Mouse (Mus musculus): ENCODE data around the gene Eif4ebp2. TPM values are rescaled to one million over a fixed set of nuclear protein-coding genes. Genes with fewer than 3 reads are reported as not detected.
A peak's percentile ranks its signal among the peaks of the same experiment; 100 is the strongest.

The Eif4ebp2 gene
- 100 to 1,000 TPM; 100 to 110 TPM for total RNA-seq (2021)
- long read RNA-seq, experiment 1, full-length matches to known transcripts = 3 of 22 reads
- long read RNA-seq, experiment 1, partial matches to known transcripts = 0 of 22 reads
- long read RNA-seq, experiment 1, other reads (novel, unspliced or antisense) = 19 of 22 reads
- long read RNA-seq, experiment 2, partial matches to known transcripts = 0 of 6 reads
- long read RNA-seq, experiment 2, other reads (novel, unspliced or antisense) = 6 of 6 reads

DNA sequence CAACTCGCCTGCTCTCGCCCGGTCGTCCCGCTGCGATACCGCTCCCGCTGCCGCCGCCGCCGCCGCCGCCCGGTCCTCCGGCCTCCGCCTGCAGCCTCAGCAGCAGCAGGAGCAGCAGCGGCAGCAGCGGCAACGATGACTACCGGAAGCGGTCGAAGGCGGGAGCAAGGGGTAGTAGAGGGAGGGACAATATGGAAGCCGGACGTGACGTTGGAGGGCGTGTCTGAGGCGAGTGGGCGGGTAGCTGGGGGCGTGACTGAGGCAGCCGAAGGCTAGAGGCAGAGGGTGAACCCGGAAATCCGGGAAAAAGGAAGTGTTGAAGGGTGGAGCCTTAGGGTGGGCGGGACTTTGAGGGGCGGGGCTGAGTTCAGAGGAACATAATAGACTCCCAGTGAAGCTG is at the start of gene Eif4ebp2:
TSS of gene Eif4ebp2 (minus strand) at position 17 of the 400 bp plus-strand sequence.
- peak; percentile 98 to 99 for DNase-seq

- no peak for DNase-seq
Measured at GRCm38 (mm10) chr10:61500756-61501155, 48.3 kb upstream of the Eif4ebp2 start.

GRCm38 (mm10) chr10:61499505-61500466 is 47.3 kb upstream of the Eif4ebp2 start:
- DNase-seq = peak in 1 of 2 experiments; percentile 32

DNA sequence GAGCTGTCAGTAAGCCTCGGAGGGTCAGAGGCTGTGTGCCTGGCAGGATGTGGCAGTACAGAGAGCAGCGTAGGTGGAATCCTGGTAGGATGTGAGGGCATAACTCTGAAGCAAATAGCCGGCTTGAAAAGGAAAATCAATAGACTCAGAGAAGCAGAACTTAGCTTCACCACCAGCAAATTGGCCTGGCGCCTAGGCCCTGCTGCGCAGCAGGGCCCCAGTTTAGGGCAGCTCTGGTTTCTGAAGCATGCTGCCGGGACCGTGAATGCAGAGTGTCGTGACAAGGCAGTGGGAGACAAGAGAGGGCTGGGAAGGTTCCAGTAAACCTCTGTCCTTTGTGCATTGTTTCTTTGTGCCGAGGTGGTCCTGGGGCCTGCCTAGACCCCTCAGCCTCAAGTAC is 43.8 kb upstream of the Eif4ebp2 start:
- DNase-seq = no peak

DNA sequence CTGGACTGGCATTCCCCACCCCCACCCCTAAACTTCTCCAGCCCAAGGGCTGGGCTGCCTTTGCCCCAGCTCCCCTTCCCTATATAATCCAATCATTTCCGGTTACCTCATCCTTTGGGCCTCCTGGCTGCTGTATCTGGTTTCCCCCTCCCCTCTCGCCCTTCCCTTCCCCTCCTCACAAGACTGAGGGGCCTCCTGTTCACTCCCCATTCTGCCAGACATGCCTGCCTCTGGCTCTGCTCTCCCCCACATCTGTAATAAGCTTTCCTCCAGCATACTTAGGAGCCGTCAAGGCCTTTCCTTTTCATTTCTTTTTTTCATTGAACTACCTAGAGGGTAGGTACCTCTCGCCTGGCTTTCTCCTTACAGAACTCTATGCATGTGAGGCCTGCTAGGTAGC is 43.0 kb upstream of the Eif4ebp2 start:
- DNase-seq = no peak

- DNase-seq = peak; percentile 87 to 89
Measured at GRCm38 (mm10) chr10:61492040-61492439, 39.6 kb upstream of the Eif4ebp2 start.

DNA sequence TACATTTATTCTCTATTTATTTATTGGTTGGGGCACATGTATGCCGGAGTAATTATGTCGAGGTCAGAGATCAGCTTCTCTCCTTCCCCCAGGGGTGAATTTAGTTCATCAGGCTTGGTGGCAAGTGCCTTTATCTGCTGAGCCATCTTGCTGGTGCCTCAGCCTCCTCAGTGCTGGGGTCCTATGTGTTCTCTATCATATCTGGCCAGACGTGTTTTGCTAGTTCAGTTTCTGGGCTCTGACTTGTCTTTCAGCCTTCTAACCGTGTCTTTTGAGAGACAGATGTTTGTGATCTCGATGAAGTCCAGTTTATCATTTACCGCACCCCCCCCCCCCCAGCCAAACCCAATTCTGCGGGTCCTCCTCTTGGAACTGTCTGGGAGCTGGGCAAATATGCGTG is 39.1 kb upstream of the Eif4ebp2 start:
- DNase-seq = no peak

DNA sequence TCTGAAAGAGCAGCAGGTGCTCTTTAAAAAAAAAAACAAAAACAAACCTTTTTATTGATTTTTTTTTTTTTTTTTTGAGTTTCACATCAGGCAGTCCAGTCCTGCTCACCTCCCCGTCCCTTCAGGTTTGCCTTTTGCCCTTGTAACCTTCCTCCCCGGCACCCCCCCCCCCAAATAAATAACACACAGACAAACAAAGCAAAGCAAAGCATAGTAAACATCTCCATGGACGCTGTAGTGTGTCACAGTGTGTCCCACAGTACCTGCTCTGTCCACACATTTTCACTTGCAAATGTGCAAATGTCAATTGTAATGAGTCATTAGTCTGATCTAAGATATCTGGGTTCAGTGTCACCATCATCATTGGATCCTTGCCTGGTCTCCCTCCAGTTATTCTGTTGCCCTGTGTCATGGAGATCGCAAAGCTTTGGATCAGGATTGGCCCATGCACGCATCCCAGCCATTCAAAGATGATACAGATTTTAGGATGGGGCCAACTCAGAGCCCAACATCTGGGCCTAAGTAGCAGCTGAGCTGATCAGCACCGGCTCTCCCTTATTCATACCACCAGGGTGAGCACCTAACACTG is 36.2 kb upstream of the Eif4ebp2 start:
- DNase-seq = peak; percentile 29 to 38

DNA sequence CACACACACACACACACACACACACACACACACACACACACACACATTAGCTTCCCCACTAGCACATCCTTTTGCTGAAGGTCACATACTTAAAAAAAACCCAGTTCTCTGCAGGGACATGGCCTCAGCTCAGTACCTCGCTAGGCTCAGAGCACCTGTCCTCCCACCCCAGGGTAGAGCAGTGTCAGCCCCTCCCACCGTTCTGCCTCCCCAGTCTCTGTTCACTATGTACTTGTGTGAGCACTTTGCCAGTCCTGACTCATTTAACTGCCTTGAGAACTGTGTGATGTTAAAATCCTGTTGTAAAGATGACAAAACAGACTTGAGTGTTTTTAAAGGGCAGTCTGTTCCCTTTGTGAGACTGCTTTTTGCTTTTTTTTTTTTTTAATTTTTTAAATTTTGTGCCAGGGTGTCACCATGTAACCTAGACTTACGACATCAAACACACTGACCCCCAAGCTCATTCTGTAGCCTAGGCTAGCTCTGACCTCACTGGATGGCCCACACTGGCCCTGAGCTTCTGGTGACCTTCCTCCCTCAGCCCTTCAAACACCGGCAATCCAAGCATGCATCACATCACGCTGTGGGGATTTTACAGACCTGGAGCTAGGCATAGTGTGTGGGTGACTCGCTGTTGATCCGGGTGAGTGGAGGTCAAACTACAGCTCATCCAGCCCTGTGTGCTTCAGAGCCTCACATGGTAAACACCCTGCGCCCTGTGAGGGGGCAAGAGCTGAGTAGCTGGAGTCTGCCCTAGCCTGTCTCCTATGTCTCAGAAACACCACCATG is 34.3 kb upstream of the Eif4ebp2 start:
- DNase-seq = peak; percentile 63 to 75

GRCm38 (mm10) chr10:61484801-61485200 is 32.3 kb upstream of the Eif4ebp2 start:
- peak; percentile 43 to 45 for DNase-seq

DNA sequence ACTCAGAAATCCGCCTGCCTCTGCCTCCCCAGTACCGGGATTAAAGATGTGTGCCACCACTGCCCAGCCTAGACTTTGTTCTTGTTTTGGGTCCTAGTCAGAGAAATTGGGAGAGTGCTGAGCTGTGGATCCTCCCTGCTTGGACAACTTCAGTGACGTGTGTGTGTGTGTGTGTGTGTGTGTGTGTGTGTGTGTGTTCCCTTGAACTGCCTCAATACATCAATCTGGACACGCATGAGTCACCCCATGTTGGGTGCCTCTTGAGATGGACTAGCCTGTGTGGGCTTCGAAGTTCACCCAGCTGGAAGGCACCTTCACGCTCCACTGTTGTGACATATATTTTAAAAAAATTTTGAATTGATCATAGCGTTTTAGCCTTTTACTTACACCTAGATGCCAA is 30.3 kb upstream of the Eif4ebp2 start:
- peak; percentile 68 to 71 for DNase-seq

- DNase-seq = no peak
Measured at GRCm38 (mm10) chr10:61480488-61480887, 28.0 kb upstream of the Eif4ebp2 start.

GRCm38 (mm10) chr10:61479927-61480326 is 27.5 kb upstream of the Eif4ebp2 start:
- no peak for DNase-seq

DNA sequence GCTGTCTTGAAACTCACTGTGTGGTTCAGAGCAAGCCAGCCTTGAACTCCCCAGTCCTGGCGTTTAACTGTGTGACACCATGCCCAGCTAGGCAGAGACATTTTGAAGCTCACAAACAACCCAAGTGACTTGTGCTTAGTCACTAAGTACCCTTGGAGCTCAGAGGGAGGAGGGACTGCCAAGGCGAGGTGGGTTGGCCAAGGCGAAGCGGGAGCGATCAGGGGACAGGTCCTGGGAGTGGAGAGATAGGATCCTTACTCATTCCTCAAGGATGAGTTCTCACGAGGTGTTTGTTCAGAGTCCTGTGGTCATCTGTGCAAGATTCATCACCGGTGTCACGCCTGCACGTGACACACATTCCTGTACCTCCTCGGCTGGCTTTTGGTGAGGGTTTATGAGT is 27.0 kb upstream of the Eif4ebp2 start:
- DNase-seq = peak; percentile 60 to 71

DNA sequence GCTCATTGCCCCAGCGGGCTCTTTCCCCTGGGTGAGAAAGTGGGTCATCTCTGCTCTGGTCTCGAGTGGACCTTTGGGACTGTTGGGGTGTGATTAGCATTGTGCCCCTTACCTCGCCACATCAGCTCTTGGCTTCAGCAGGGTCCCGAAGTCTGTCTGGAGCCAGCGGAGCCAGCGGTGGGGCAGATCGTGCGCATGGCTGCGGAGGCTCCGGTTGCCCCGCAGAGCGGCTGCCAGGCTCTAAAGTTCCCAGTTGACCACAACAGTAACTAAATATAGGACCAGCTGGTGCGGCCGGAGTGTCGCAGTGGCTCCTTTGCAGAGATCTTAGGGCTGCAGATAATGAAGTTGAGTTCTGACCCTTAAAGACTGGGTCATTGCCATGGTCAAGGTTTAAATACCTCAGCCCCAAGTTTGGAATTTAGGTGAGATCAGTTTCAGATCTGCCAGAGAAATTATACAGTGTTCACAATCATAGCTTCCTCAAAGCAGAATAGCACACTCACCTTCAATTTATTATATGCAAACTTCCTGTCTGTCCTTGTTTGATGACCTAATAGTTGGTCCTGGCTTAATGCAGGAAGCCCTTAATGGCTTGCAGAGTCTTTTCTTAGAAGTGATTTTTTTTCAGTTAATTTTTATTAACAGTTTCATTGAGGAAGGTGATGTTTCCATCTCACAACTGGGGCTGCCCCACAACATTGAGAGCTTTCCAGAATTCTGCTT is 24.1 kb upstream of the Eif4ebp2 start:
- DNase-seq = peak in 1 of 2 experiments; percentile 20

DNA sequence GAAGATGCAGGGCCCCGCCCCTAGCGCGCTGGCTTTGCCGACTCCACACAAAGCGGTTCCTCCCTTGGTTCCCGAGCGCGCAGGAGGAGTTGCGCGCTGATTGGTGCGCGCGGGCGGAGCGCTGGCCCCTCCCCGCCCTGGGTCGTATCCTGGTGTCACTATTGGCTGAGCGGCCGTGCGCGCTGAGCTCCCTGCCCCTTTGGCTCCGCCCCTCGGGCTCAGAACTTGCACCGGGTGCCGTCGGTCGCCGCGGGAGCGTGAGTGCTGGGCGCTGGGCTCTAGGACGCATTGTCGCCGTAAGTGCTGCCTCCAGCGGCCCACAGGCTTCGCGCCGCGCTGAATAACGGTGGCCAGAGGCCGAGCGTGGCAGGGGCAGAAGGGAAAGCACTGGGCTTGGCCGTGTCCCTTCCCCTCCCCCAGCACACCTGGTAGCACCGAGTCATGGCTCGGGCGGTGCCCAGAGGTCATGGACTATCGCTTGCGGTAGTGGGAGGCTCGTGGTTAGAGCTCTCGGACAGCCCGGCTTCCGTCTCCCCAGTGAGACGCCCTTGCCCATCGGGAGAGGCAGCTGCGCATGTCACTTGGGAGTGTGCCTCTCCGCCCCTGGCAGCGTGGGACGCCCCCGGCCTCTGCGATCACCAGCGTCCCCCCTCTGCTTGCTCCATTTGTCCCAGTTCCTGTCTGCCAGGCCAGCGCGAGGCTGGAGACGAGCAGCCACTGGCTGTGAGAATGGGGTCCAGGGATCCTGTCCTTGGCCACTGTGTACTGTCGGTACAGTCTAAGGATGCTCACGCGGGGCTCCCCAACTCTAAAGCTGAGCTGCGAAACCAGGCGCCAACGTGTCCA is 23.4 kb upstream of the Eif4ebp2 start, which contains the start of gene Lrrc20:
TSS of gene Lrrc20 (plus strand) at position 208 of the 846 bp plus-strand sequence.
- peak; percentile 96 to 98 for DNase-seq

- no peak for DNase-seq
Measured at GRCm38 (mm10) chr10:61474344-61474743, 21.9 kb upstream of the Eif4ebp2 start.

DNA sequence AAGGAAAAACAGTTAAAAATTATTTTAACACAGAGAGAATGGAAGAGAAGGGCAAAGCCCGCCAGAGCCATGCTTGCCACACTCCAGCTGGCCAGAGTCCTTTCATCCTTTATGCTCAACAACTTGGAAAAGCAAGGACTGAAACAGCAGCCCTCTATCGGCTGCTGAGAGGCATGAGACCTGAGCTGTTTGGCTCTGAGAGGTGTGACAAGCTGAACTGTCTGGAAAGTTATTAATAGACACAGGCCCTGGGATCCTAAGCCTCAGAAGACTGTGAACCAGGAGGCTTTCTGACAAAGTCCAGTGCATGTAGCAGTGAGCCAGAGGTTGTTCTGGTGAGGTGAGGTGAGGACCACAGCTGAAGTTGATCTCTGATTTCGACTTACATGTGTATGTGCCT is 21.2 kb upstream of the Eif4ebp2 start:
- DNase-seq = no peak

GRCm38 (mm10) chr10:61468900-61469299 is 16.4 kb upstream of the Eif4ebp2 start:
- DNase-seq = no peak

GRCm38 (mm10) chr10:61466873-61467272 is 14.4 kb upstream of the Eif4ebp2 start:
- DNase-seq = peak; percentile 32 to 63

All from adrenal gland, postnatal 36 days (tissue).